Mouse (Mus musculus): ENCODE results near the gene Fabp3.

GRCm38 (mm10) chr4:130307851-130308230, 554 bp upstream of the Fabp3 start:
- TF ChIP-seq CTCF (IDR thresholded peaks at IDR 0.05; ENCODE audit: control insufficient read depth, insufficient read depth, low read length): no peak
- no peak for TF ChIP-seq POLR2A (IDR thresholded peaks at IDR 0.05; ENCODE audit: borderline replicate concordance, control insufficient read depth, low read depth, low read length)
